Mouse (Mus musculus): ENCODE measurements around the gene Cxcl15. TPM values are rescaled to one million over a fixed set of nuclear protein-coding genes. Genes with fewer than 3 reads are reported as not detected.
A peak's percentile ranks its signal among the peaks of the same experiment; 100 is the strongest.
"Not testable (repeated sequence)": the region's sequence is repeated elsewhere in the genome, so short reads cannot be mapped to it uniquely, and the experiment has no call there.

Gene Cxcl15
- polyA plus RNA-seq, 1 experiment = not detected

DNA sequence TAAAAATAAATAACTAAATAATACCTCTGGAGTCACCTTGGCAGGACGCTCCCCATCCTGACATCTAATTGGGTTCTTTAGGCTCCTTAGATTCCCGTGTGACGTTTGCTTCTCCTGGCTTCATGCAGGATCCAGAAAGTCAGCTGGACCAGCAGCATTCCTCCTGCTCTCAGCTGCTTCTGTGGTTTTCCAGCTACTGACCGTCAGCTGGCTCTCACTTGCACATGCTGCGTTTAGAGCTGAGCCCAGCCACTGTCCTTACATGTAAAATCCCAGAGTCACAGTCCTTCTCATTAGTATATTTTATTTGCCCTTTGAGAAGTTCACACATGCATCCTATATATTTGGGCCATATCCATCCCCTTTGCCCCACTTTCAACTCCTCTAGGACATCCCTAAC lies 44.2 kb downstream of the Cxcl15 start:
- Histone ChIP-seq H3K36me3 (ENCODE audit: control insufficient read depth, insufficient read depth, low read length) (no peaks in the 10 kb centered on the region), H3K27me3 (replicated peaks; ENCODE audit: control insufficient read depth, insufficient read depth, low read length) (no peaks in the 10 kb centered on the region; the same call in 1 of the 2 replicates), H3K27ac (ENCODE audit: insufficient read depth, low read depth, low read length) (no peak overlapping the region), H3K4me3 (ENCODE audit: insufficient read depth, low read depth, low read length) (no peak overlapping the region), H3K4me1 (ENCODE audit: control insufficient read depth, insufficient read depth, low read length) (no peaks in the 10 kb centered on the region)
- TF ChIP-seq CTCF (conservative IDR thresholded peaks at IDR 0.05; ENCODE audit: insufficient read depth, insufficient read length, low read depth, low read length) = no peak
- no peak for TF ChIP-seq POLR2A (IDR thresholded peaks at IDR 0.05; ENCODE audit: low read depth, low read length)
- DNase-seq = no peak
- WGBS = 76% methylated on average over 5 of the region's 5 CpGs

DNA sequence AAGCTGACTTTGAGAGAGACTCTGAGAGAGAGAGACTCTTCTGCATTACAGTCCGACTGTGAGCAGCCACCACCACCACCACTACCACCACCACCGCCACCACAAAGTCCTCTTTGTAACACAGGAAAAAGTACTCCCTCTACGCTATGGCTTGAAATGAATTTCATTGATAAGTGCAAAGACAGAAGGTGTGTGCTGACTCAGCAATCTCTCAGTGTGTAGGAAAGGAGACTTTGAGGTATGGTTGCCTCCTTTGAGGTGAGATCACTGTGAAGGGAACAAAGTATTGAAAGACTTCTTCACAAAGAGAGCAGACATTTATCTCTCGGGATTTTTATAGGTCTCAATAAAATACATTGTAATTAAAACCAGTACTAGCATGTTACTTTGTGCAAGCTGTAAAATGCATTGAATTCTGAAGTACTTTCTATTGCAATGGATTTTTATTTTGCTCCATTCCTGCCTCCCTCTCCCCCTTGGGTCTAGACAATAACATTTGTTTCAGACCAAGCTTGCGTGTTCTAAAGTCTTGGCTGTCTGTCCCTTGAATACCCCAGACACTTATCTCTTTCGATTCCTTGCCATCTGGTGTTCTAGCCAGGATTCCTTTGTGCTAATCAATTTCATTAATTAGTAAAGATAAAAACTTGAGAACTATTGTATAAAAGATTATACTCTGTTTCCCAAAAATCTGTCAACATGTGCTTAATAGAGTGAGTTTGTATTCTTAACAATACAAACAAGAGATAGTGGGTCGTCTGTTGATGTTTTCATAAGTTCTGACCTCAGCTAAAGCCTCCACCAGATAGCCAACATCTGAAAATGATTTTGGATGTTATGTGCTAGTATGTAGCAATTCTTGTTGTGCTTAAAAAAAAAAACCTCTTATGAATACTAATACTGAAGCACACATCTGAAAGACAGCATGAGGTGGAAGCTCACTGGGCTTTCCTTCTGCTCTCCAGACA lies 46.9 kb downstream of the Cxcl15 start:
- no peak for TF ChIP-seq POLR2A (IDR thresholded peaks at IDR 0.05; ENCODE audit: low read depth, low read length)
- TF ChIP-seq CTCF (conservative IDR thresholded peaks at IDR 0.05; ENCODE audit: insufficient read depth, insufficient read length, low read depth, low read length) = no peak
- no peak for DNase-seq
- H3K27ac ChIP-seq (ENCODE audit: insufficient read depth, low read depth, low read length) = no peak overlapping the region
- 83% methylated on average over 7 of the region's 7 CpGs for WGBS
- H3K36me3 ChIP-seq (ENCODE audit: control insufficient read depth, insufficient read depth, low read length) = no peaks in the 10 kb centered on the region
- H3K27me3 ChIP-seq (replicated peaks; ENCODE audit: control insufficient read depth, insufficient read depth, low read length) = no peaks in the 10 kb centered on the region; the same call in 1 of the 2 replicates
- no peak overlapping the region for H3K4me3 ChIP-seq (ENCODE audit: insufficient read depth, low read depth, low read length)
- no peaks in the 10 kb centered on the region for H3K4me1 ChIP-seq (ENCODE audit: control insufficient read depth, insufficient read depth, low read length)

DNA sequence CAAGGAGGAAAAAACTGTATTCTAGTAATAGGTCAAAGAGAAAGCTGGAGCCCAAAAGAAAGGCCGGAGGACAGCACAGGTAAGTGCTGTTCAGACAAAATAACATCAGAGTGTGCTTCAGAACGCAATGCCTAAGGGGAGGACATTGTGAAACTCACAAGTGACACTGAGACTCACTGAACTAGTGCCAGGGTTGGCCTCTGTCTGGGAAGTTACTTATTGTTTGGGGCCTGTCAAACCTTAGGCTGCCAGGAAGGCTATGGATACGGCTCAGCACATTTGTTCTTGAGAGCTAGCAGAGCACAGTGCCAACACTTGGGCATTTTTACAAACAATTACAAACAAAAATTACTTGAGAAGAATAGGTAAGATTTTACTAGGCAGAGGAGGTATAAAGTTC lies 49.6 kb downstream of the Cxcl15 start:
- Histone ChIP-seq H3K27ac (ENCODE audit: insufficient read depth, low read depth, low read length) (no peak overlapping the region), H3K27me3 (replicated peaks; ENCODE audit: control insufficient read depth, insufficient read depth, low read length) (no peaks in the 10 kb centered on the region; the same call in 1 of the 2 replicates), H3K4me3 (ENCODE audit: insufficient read depth, low read depth, low read length) (no peak overlapping the region), H3K4me1 (ENCODE audit: control insufficient read depth, insufficient read depth, low read length) (no peaks in the 10 kb centered on the region), H3K36me3 (ENCODE audit: control insufficient read depth, insufficient read depth, low read length) (no peaks in the 10 kb centered on the region)
- 59% methylated on average over 3 of the region's 3 CpGs for WGBS
- DNase-seq = peak; percentile 64
- TF ChIP-seq CTCF (conservative IDR thresholded peaks at IDR 0.05; ENCODE audit: insufficient read depth, insufficient read length, low read depth, low read length) (no peak), POLR2A (IDR thresholded peaks at IDR 0.05; ENCODE audit: low read depth, low read length) (no peak)

DNA sequence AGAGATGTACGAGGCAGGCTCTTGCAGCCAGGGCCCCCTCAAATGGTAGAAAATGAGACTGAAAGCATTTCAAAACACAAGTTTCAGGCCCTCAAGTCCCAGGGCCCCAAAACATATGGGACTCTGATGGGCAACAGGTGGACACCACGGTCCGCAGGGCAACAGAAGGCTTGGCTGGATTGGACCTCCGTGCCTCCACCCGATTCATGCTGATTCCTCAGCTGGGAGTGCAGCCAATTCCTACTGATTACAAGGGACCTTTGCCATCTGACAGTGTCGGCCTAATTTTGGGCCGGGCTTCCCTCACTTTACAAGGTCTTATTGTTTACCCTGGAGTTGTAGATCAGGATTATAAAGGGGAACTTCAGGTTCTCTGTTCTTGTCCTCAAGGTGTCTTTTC lies 55.8 kb downstream of the Cxcl15 start:
- H3K4me1 ChIP-seq (ENCODE audit: control insufficient read depth, insufficient read depth, low read length); DNase-seq; H3K36me3 ChIP-seq (ENCODE audit: control insufficient read depth, insufficient read depth, low read length); H3K27ac ChIP-seq (ENCODE audit: insufficient read depth, low read depth, low read length); H3K27me3 ChIP-seq (replicated peaks; ENCODE audit: control insufficient read depth, insufficient read depth, low read length); H3K4me3 ChIP-seq (ENCODE audit: insufficient read depth, low read depth, low read length): not testable (repeated sequence)
- WGBS = 76% methylated on average over 7 of the region's 7 CpGs

DNA sequence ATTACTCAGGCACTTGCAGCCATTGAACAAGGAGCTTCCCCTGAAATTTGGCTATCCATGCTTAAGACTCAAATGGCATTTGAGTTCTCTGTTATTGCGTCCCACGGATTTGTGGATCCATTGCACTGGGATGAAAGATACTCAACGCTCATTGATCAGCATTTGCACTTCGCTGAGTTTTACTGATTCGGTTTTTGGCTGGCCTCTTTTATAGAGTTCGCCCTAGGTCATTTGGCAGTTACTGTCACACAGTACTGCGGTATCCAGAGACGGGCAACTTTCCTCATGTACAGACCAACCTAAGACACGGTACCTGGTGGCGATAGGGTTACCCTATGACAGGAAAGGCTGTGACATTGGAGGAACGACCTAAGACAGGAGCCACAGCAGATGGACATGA lies 57.1 kb downstream of the Cxcl15 start:
- not testable (repeated sequence) for H3K27me3 ChIP-seq (replicated peaks; ENCODE audit: control insufficient read depth, insufficient read depth, low read length)
- WGBS = 97% methylated on average over 11 of the region's 11 CpGs

More for the DNA sequence above, 57.1 kb downstream of the Cxcl15 start:
- H3K4me3 ChIP-seq (ENCODE audit: insufficient read depth, low read depth, low read length); H3K4me1 ChIP-seq (ENCODE audit: control insufficient read depth, insufficient read depth, low read length); DNase-seq; H3K36me3 ChIP-seq (ENCODE audit: control insufficient read depth, insufficient read depth, low read length); H3K27ac ChIP-seq (ENCODE audit: insufficient read depth, low read depth, low read length): not testable (repeated sequence)

Other genes with a start within 250 kb of the Cxcl15 start
- 1.2 and 1.3 TPM in 2 replicates for gene 5830473C10Rik, start 233.4 kb upstream of the Cxcl15 start, polyA plus RNA-seq (2012; rRNA removed)
- gene Rassf6, start 153.9 kb upstream of the Cxcl15 start, polyA plus RNA-seq (2012; rRNA removed) = 10.4 and 11.4 TPM in 2 replicates
- gene Cxcl5, start 35.2 kb upstream of the Cxcl15 start, polyA plus RNA-seq (2012; rRNA removed) = 0.05 TPM in 1 of 2 replicates, not detected in the other
- 1.2 and 1.5 TPM in 2 replicates for gene Ppbp, start 26.0 kb upstream of the Cxcl15 start, polyA plus RNA-seq (2012; rRNA removed)
- 8.3 and 9.8 TPM in 2 replicates for gene Pf4, start 22.1 kb upstream of the Cxcl15 start, polyA plus RNA-seq (2012; rRNA removed)
- gene Cxcl3, start 8.4 kb upstream of the Cxcl15 start, polyA plus RNA-seq (2012; rRNA removed) = 0.12 TPM in 1 of 2 replicates, not detected in the other
- 0.69 and 1.6 TPM in 2 replicates for gene Cxcl1, start 96.7 kb downstream of the Cxcl15 start, polyA plus RNA-seq (2012; rRNA removed)
- gene Cxcl2, start 109.3 kb downstream of the Cxcl15 start, polyA plus RNA-seq (2012; rRNA removed) = 0.42 and 1.1 TPM in 2 replicates
- 23.4 and 45.0 TPM in 2 replicates for gene Mthfd2l, start 136.6 kb downstream of the Cxcl15 start, polyA plus RNA-seq (2012; rRNA removed)
- not detected in 2 replicates for gene Epgn, start 232.9 kb downstream of the Cxcl15 start, polyA plus RNA-seq (2012; rRNA removed)